Mouse (Mus musculus) right cerebral cortex, adult 2 months (tissue): ENCODE measurements around the gene Poc1b.
"Not testable (repeated sequence)": the region's sequence is repeated elsewhere in the genome, so short reads cannot be mapped to it uniquely, and the experiment has no call there.

Experiments
- DNase-seq, 2 experiments: peaks; one replicate each; pipeline ENCODE4 v3.0.0; 2021 to 2022; ENCODE audit warnings: low spot score in 2 of 2

Gene Poc1b

DNA sequence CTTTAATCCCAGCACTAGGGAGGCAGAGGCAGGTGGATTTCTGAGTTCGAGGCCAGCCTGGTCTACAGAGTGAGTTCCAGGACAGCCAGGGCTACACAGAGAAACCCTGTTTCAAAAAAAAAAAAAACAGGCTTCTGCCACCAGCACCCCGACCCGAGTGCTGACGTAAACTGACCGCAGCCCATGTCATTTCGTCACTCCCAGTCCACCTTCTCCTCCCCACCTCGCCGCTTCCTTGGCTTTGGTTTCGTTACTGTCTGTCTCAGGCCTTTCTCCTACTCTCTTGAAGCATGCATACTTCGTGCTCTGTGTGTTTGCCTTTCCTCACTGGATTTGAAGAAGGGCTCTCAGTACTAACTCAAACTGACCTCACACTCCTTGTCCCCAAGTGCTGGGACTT lies 50.9 kb downstream of the Poc1b start:
- not testable (repeated sequence) for DNase-seq

DNA sequence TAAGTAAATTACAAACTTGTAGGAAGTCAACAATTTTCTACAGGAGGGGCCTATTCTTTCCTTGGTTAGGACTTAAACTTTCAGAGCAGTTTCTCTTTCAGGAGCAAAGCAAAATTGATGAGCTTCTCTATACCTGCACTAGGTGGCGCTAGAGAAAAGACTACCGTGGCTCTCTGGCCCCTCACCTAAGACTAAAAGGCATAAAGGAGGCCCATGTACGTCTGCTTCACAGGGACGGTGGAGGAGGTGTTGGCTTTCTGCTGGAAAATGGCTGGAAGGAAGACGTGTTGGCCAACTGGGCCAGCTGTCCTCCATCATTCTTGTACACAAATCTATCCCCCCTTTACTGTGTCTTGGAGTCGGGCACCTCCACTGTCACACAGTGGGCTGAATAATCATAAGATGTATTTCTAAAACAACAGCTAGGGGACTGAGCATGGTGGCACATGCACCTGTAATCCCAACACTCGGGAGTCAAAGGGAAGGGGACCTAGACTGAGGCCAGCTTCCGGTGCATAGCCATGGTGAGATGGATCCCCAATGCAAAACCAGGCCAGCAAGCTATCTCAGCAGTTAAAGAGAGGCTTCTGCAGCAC lies 55.2 kb downstream of the Poc1b start:
- DNase-seq = peak; percentile 10 to 26

DNA sequence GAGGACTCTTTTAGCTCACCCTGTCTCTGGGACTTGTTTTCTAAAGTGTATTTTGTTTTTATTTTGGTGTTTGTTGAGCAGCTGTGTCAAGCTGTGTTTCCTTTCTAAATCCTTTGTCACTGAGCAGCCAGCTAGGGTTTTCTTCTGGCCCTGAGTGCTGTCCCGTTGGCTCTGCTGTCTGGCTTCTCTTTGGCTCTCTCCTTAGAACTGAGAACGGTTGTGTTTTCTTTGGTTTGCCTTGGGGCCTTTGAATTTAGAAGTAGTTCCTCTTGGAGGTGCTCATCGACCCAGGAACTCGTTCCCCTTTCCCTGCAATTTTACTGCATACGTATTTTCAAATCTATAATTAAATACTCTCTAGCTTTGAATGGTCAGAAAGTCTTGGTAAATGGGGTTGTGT lies 56.2 kb downstream of the Poc1b start:
- no peak for DNase-seq

DNA sequence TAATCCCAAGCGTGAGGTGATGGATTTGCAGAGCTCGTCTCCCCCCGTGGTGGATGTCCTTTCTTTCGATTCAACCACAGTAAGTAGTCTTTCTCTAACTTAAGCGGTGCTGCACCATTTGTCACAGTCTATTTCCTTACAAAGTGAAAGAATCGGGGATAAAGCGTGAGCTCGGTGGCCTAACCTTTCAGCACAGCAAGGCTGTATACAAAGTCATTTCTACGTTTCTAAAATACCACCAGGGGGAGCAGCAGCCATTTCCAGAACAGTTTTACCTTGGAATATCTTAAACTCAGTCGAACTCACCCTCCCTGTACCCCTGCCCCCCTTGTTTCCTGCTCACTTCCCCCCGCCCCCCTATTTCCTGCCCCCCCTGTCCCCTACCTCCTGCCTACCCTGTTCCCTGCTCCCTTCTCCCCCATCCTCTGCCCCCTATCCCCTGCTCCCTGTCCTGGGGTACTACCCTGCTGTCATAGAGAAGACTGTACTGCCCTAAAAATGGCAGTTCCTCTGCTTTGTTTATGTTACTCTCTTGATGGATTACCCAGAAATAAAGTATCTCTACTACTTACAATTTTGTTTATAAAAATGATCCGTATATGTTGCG lies 58.1 kb downstream of the Poc1b start:
- DNase-seq = peak; percentile 32 to 43

DNA sequence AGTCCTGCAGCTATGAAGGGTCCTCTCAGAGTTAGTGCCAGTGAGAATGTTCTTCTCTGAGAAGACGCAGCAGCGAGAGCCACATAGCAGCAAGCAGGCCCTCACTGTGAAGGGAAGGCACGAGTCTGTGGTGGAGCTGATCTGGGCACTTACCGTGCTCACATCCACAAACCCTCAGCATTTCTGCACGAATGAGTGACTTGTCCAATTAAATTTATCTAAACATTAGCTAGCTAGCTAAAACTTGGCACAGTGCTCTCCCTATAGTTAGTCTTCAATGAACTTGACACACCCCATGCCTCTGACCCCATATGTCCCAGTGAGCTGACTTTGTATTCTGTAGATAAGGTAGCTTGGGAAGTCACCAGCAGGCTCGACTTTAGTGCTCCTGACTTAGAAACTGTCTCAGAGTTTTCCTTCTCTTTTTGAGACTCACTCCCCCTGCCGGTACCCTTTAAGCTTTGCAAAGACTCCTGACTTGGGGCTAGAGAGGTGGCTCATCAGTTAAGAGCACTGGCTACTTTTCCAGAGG lies 59.0 kb downstream of the Poc1b start:
- no peak for DNase-seq

DNA sequence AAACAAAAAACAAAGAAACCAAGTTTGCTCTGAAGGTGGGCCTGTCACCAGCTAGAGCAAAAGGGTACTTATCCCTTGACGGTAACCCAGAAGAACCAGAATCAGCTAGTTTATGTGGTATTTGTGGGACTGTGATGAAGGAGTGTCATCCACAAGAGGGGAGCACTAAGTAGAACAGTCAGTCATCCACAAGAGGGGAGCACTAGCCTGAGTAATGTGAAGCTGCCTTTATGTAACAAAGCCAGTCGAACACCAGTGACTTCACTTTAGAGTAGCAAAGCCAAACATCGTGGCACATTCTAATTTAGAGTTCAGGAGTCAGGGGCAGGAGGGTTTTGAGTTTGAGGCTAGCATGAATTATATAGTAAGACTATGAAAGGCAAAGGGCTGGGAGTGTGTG lies 59.6 kb downstream of the Poc1b start:
- peak; percentile 33 to 52 for DNase-seq

DNA sequence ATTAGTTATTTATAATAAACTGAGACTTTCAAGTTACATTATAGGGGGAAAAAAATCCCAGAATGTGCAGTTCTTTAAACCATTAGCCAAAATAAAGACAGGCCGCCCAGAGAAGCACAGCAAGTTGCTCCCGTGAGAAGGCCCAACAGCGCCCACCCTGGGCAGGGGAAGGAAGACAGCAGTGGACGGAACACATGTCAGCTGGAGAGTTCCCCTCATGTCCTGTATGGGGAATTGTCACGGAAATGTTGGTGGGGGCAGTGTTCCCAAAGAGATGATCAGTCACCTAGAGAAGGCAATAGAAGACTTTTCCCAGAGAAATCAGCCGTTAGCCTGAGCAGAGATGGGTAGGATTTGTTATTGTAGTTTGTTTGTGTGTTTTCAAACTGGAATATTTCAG lies 61.6 kb downstream of the Poc1b start:
- no peak for DNase-seq

DNA sequence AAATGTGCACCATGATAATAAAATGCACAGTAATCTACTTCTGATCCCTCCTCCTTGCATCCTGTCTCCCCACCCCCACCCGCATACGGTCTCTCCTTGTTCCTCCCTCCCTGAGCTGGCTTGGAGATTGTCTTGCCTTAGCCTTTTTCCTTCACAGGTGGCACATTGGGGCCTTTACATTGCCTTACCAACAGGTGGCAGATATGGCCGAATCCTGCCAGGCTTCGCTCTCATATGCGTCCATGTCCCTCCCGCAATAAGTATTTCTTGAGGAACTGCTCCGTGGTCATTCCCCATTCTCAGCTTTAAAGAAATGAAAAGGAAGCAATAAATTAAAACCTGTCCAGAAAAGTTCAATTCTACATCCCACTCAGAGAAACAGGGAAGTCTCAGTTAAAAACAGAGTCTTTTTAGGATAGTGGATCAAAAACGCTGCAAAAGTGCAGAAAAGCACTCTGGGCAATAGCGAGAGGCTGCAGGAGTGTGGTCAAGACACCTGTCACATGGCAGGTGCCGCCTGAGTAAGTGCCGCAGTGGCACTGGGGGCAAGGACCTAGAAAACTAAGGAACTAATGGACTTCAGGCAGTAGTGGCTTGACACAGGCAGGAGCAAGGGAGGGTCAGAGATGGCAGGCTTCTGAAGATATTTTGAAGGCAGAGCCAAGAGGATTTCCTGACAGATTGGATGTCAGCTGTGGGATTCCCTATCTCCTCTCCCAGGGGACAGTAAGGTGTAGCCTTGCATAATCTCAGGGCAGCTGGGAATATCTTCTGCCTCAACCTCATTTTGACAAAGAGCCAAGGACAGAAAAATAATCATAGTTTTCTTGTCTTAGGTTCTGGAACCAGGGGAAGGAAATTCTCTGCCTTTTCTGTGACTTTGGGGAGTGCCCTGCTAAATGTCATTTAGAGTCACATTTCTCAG lies 62.3 kb downstream of the Poc1b start:
- peak; percentile 33 to 45 for DNase-seq

DNA sequence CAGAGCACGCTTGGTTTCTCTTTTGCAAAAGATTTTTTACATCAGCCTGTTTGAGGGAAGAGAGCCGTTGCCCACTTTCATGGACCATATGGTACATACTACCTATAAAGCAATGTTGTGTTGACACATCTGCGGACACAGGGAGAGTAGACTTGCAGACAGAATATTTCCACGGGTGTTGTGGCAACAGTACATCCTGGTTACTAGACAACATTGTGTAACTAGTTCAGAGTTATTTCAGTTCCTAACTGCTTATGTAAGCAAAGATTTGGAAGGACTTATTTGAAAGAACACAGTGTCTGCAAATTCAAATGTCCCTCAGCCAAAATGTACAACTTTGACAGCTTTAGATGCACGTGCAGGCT lies 62.9 kb downstream of the Poc1b start:
- peak; percentile 45 to 55 for DNase-seq

DNA sequence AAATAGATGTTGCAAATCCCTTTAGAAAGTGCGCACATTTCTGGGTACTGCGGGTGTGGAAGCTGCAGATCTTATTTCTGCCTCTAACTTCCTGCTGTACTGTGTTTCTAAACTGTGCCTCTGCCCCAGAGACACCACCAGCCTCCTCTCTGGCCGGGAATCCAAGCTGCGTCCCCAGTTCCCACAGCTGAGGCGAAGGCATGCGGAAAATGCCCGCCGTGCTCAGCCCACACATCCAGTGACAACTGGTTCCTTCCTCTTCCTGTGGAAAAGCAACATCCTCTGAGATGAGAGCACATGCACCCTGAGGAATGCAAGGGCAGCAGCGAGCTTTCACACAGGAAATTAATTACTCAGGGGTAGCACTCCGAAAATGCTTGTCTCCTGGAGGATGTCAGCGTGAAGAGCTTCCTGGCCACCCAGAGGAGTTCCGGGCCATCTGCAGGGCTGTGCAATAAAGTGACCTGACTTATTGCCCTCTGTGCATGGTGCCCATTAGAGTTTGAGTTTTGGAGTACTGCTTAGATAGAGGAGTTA lies 65.2 kb downstream of the Poc1b start:
- peak; percentile 34 to 37 for DNase-seq

DNA sequence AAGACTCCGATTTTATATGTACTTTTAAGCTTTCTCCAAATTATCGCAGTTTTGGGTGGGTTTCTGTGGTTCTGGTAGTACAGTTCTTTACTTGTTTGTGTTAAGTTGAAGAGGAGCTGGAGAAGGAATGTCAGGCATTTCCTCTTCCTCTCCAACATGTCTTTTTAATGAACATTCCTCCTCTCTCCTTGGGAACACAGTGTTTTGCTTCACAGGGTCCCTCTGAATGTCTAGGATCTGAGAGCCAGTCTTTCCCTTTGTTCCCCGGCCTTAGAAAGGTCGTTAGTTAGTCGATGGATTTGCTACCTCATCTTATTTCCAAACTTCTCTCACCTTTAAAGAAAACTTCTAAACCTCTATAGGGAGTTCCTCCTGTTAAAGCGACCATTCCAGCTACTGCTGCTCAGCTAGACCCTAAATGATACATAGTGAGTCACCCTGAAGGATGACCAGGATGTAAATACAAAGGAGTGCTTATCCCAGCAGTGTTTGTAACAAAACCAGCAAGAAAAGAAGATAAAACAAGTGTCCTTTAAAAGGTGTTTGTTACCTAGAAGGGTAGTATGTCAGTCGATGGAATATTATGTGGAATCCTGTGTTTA lies 66.2 kb downstream of the Poc1b start:
- DNase-seq = no peak

DNA sequence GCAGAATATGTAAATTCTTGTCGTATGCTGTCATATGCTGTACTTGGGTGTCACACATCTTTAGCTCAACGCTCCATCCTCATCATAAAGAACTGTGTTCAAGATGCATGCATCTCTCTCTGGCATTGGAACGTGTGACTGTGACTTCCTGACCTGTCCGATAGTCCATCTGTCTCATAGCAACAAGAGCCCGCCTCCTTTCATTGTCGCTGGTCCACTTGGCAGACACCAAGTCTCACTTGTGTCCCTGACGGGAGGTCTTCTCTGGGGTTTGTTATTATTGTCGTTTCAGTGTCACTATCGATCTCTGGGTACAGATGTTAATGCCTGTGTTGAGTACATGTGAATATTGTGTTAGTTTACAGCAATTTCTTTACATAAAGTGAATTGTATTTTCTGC lies 70.1 kb downstream of the Poc1b start:
- DNase-seq = no peak

DNA sequence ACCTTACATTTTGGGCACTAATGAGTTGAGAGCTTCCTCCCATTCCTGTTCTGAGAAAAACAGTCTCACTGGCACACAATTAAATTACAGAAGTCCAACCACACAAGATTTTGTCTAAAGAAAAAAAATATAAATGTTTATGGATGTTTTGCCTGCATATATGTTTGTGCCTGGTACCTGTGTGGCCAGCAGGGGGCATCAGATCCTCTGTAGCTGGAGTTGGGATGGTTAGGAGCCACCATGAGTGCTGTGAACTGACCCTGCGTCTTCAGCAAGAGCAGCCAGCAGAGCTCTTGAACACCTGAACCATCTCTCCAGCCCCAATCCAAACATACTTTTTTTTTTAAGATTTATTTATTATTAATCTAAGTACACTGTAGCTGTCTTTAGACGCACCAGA lies 71.3 kb downstream of the Poc1b start:
- DNase-seq = no peak

DNA sequence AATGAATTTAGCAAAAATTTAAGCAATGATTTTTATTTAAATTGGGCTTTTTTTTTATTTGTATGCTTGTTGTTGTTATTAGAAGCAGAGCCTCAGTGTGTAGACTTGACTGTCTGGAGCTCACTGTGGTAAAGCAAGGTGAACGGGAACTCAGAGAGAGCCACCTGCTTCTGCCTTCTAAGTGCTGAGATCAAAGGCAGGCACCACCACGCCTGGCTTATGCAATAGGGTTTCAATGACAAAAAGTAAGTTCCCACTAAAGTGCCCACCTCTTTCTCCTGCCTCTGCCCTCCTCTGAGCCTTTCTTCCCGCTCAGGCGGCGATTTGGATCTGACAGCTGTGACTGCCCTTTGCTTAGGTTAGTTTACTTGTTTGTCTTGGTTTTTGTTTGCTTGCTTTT lies 72.3 kb downstream of the Poc1b start:
- no peak for DNase-seq

DNA sequence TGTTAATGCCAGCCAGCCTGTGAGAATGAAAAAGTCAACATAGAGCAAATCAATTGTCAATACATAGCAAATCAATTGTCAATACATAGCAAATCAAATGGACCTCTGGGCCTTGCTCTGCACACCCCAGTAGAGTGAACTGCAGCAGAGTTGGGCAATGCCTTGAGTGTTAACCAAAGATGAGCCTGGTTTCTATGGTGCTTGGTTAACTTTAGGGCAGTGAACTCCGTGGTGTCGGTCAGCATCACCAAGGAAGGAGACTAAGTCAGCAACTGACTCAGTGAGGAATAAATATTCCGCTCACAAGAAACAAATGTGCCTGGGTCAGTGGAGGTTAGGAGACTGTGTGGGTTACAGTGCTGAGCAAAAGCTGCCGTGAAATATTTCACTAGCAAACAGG lies 72.7 kb downstream of the Poc1b start:
- DNase-seq = no peak

DNA sequence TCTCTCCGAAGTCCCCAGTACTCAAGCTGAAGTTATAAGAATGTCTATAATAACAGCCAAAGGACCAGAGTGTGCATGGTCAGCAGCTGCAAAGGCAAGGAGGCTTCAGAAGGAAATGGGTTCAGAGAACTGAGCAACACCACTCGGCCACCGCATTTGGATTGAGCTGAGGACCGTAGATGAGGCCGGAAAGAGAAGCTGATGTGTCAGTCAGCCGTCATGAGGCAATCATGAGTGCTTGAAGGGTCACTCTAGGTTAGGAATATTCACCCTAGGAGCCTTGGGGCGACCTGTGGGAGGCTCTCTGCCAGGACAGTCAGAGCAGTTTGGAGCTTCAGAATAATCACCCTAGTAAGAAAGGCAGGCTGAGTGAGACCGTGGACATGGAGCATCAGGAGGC lies 74.7 kb downstream of the Poc1b start:
- no peak for DNase-seq

DNA sequence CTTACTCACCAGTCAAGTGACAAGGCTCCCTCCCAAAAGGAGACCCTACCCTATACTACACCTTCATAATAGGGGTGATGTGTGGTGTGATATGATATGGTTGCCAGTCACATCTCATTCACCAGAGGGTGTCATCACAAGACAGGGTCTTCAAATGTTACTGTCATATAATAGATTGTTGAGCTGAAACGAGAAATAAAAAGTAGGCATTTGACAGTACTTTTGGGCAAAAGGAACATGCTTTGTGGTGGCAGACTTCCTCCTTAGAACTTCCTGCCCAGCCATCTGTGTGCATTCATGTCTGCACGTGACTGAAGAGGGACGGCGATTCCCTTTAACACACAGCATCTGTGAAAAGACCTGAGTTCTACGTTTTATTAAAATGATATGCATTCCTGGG lies 75.3 kb downstream of the Poc1b start:
- DNase-seq = no peak

DNA sequence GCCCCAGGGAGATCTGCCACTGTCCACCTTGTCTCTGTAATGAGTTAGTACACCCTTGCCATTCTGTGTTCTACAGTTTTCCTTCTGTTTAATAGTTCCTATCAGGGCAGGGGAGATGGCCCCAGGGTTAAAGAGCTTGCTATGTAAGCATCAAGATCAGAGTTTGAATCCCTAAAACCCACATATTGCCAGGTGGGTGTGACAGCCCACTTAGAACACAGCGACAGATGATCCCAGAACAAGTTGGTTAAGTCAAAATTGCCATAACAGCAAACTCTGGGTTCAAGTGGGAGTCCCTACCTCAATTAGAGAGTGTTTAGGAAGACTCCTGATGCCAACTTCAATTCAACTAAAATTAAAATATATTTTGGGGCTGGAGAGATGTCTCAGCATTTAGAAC lies 81.3 kb downstream of the Poc1b start:
- DNase-seq = no peak

DNA sequence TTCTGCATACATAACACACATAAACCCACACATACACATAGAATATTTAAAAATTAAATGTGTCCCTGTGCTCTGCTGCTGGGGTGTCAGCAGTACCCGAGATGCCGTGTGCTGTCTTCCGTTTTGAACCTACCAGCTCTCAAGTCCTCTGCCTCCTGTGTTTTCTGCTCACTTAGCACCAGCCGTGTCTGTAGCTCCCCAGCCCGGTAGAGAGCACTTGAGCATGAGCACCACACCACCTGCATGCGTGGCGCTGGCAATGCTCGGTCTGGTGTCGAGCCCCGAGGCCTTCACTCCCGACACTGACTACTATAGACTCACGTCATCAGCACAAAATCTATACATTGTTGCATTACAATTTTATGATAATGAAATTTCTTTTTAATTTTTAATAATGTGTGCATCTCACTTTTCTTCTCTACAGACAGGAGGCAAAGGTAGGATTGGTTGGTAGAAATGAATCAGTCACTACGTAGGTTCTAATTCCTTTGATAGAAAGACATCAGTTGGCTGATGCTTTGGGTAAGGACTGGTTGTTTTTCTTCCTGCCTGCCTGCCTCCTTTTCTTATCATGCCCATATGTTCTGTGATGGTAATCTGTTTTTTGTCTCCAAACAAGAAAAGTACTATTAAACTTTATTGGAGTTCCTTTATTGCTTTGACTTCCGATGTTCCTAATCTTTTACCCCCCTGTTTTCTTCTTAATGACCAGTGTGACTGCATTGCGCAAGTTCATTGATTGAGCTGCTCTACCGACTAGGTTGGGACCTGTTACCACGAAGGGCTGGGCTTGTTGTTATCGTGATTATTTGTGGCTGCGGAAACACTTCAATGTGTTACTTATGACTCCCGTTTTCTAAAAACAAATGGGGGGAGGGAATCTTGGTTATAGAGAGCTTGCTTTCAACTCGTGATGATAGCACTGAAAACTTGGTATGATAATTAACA lies 82.1 kb downstream of the Poc1b start:
- DNase-seq = no peak

DNA sequence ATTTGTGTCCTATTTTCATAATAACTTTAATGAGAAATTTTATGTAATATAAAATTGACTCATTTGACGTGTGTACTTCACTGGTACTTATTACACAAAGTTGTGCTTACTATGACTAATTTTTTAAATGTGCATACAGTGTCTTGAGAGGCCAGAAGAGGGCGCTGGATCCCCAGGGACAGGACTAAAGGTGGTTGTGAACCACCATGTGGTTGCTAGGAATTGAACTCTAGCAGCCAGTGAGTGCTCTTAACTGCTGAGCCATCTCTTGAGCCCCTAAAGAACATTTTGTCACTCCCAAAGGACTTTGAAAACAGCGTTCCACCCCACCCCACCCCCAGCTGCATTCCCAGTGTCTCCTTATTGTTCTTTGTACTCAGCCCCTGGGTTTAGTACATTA lies 84.0 kb downstream of the Poc1b start:
- DNase-seq = peak; percentile 29 to 37
